Mouse (Mus musculus): Measurements from ENCODE around the gene Cdc14b.

Gene Cdc14b

DNA sequence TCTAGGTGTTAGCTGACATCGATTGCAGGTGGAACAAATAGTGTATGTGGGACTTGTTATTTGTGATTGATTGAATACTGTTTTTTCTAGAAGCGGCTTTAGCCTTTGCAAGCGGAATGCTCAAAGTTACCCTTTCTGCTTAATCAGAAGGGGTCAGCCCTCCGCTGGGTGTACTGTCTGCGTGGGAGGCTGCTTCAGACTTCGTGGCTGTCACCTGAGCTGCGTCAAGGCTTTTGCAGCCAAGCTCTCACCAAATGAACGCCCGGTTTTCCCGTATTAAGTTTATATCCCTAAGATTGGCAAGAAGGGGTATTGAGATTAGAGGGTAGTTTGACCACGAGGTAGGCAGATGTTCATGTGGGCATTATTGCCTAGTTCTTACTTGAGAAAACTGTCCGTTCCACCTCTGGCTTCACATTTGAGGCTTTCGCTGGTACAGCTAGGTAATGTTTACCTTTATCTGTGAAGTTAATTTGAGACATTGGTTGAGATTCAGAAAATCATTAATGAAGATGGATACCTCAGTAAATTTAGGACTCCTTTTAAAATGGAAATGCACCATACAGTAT is 111.9 kb downstream of the Cdc14b start:
- DNase-seq = no peak

- DNase-seq = no peak
These were observed 112.5 kb downstream of the Cdc14b start for GRCm38 (mm10) chr13:64162626-64163025.

GRCm38 (mm10) chr13:64161916-64162611 is 113.0 kb downstream of the Cdc14b start:
- peak in 1 of 2 experiments; percentile 31 for DNase-seq

DNA sequence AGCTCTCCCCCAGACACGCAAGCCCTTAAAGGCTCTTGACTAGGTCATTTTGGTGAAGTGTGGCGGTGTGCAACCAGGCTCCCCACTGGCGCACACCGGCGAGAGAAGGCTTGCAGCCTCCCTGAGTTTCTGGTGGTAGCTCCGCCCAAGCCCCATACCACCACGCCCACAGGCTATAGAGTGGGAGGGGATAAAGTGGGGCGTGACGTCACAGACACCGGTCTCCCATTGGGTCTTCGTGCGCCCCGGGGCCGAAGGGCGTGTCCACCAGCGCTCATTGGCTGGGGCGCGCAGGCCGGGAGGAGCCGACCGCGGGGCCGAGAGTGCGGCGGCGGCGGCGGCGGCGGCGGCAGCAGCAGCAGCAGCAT is 113.6 kb downstream of the Cdc14b start, which contains the start of gene Habp4:
Habp4 (plus strand) TSS at position 277 of the 368 bp plus-strand sequence.
- DNase-seq = peak; percentile 96 to 98

- DNase-seq = no peak
These were observed 118.1 kb downstream of the Cdc14b start for GRCm38 (mm10) chr13:64156966-64157365.

- no peak for DNase-seq
These were observed 119.9 kb downstream of the Cdc14b start for GRCm38 (mm10) chr13:64155171-64155571.

DNA sequence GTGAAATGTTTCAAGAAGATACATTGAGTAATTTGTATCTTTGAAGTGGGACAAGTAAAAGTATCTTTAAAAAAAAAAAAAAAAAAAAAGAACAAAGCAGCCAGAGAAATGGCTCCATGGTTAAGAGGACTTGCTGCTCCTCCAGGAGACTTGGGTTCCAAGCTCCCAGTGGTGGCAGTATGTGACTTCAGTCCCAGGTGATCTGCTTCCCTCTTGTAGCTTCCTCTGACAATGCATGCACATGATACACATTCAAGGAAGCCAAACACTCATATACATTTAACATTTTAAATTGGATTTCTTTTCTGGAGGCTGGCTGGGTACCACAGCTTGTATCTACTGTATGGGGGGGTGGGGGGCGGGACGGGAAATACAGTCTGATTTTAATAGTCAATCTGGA is 120.4 kb downstream of the Cdc14b start:
- DNase-seq = no peak

GRCm38 (mm10) chr13:64153751-64154267 is 121.3 kb downstream of the Cdc14b start:
- peak; percentile 33 to 43 for DNase-seq

DNA sequence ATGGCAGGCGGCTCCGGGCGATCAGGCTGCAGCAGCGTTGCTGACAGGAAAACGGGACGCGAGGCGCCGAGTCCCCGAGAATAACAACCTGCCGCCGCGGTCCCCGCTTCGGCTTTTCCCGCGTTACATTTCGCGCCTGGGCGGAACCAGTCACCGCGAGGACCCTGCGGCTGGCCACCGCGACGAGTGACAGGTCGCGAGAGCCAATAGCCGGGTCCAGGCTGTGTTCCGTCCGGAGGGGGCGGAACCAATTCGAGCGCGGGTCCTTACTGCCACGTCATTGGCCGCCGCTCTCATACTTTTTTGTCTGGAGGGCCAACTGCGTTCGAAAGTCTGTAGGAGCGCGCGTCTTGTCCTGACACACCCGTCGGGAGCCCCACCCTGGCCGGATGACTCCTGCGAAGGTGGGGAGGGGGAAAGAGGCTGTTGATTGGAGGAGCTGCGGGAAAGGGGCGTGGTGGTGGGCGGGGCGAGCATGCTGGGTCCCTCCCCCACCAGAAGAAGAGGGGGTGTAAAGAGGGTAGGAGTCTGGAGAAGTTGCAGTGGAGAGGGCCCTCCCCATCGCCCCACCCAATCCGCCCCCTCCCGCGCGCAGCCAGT is 121.9 kb downstream of the Cdc14b start, which contains the start of gene Zfp367:
Zfp367 (minus strand) TSS at position 120 of the 600 bp plus-strand sequence.
- DNase-seq = peak; percentile 95 to 99

- DNase-seq = no peak
These were observed 122.4 kb downstream of the Cdc14b start for GRCm38 (mm10) chr13:64152671-64153082.

DNA sequence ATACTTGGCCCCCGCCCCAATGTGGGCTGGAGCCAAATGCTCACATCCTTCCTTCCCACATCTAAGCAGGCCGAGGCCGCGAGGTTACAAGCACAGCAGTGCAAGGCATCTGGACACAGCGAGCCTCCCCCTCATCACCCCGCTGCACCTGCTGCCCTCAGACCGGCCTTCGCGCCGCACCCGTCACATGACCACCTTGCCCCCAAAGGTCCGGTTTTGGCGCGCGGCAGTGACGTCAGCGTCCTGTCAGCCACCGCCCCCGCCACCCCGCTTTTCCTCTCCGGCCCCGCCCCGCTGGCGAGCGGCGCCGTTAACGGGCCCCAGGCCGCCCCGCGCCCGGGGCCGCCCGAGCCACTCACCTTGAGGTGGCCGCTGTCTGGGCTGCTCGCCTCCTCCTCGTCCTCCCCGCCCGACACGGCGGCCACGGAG is 122.8 kb downstream of the Cdc14b start:
- peak; percentile 81 to 88 for DNase-seq

- no peak for DNase-seq
These were observed 125.0 kb downstream of the Cdc14b start for GRCm38 (mm10) chr13:64150121-64150520.
